Comparison of ENCODE assay signal across 12 mouse cellular contexts in genomic region chr2:173794531-173795510, GRCm38 (mm10). TPM values are rescaled to one million over a fixed set of nuclear protein-coding genes. Genes with fewer than 3 reads are reported as not detected.
DNase-seq lines count a peak whose midpoint lies in the region; ATAC-seq and TF ChIP-seq lines count a peak whose summit lies in the region.
"Had no signal": no experiment of that assay in that cellular context is flagged by ENCODE, and none has a peak within 500 bp of the region (broad histone marks: within the 10 kb centered on the region; RNA-seq: fewer than 3 reads in every experiment).

No protein-coding gene starts in this region.

- peaks cover 57% of the 10 kb centered on the region for H3K4me1 ChIP-seq in hindbrain, embryonic 10.5 days (replicated peaks)
- H3K4me1 ChIP-seq in hindbrain, embryonic 12.5 days, result peaks cover 48% of the 10 kb centered on the region
- peaks cover 7% of the 10 kb centered on the region; the same call in 1 of the 2 replicates for H3K4me1 ChIP-seq in kidney, adult 2 months (ENCODE audit: control insufficient read depth, insufficient read depth, low read length)
- H3K4me1 ChIP-seq in limb, embryonic 11.5 days (ENCODE audit: control insufficient read depth, insufficient read depth, low read length), result peaks cover 32% of the 10 kb centered on the region
- H3K4me1 ChIP-seq: liver, embryonic 15.5 days had no signal

- no peaks in the 10 kb centered on the region for H3K27me3 ChIP-seq in hindbrain, embryonic 10.5 days (ENCODE audit: insufficient read depth, poor library complexity, severe bottlenecking)
- H3K27me3 ChIP-seq in hindbrain, embryonic 12.5 days, result no peaks in the 10 kb centered on the region
- no peaks in the 10 kb centered on the region for H3K27me3 ChIP-seq in kidney, adult 2 months (replicated peaks; ENCODE audit: control insufficient read depth, insufficient read depth, low read length)
- H3K27me3 ChIP-seq in limb, embryonic 11.5 days (ENCODE audit: control insufficient read depth, insufficient read depth, low read length), result no peaks in the 10 kb centered on the region
- H3K27me3 ChIP-seq: liver, embryonic 15.5 days had no signal

- H3K4me2 ChIP-seq in hindbrain, embryonic 12.5 days (replicated peaks), result no peak overlapping the region
- no peak overlapping the region for H3K4me2 ChIP-seq in limb, embryonic 11.5 days (ENCODE audit: low read depth, severe bottlenecking)
- H3K4me2 ChIP-seq: liver, embryonic 15.5 days had no signal

- no peak for TF ChIP-seq POLR2A in kidney, adult 2 months (IDR thresholded peaks at IDR 0.05; ENCODE audit: low read depth, low read length)

- intact Hi-C loops in left cerebral cortex, postnatal 14 days (cut with DNase I), result no loop called here

- ATAC-seq in hindbrain, embryonic 12.5 days (ENCODE audit: low FRiP score), result no peak
- ATAC-seq in CD4-positive, CD25-positive, alpha-beta regulatory T cell, adult 4 months, result peak; percentile 77
- no peak for ATAC-seq in limb, embryonic 11.5 days (ENCODE audit: insufficient number of reproducible peaks, low FRiP score, low TSS enrichment, low read depth)
- ATAC-seq: midbrain, embryonic 16.5 days had no signal

- H3K4me3 ChIP-seq in hindbrain, embryonic 10.5 days, result no peak overlapping the region
- H3K4me3 ChIP-seq in hindbrain, embryonic 12.5 days, result no peak overlapping the region
- H3K4me3 ChIP-seq in kidney, adult 2 months (ENCODE audit: insufficient read depth, low read depth, low read length), result no peak overlapping the region
- H3K4me3 ChIP-seq in limb, embryonic 11.5 days (ENCODE audit: low read depth, low read length), result no peak overlapping the region
- H3K4me3 ChIP-seq: liver, embryonic 15.5 days had no signal

- H3K9ac ChIP-seq in hindbrain, embryonic 12.5 days, result no peak overlapping the region
- H3K9ac ChIP-seq in limb, embryonic 11.5 days (ENCODE audit: low read length), result no peak overlapping the region
- H3K9ac ChIP-seq: liver, embryonic 15.5 days had no signal

- H3K9me3 ChIP-seq in hindbrain, embryonic 10.5 days, result no peaks in the 10 kb centered on the region
- no peaks in the 10 kb centered on the region for H3K9me3 ChIP-seq in hindbrain, embryonic 12.5 days (replicated peaks)
- no peaks in the 10 kb centered on the region for H3K9me3 ChIP-seq in limb, embryonic 11.5 days (ENCODE audit: control insufficient read depth, low read length)
- H3K9me3 ChIP-seq: liver, embryonic 15.5 days had no signal

- no peaks in the 10 kb centered on the region for H3K36me3 ChIP-seq in hindbrain, embryonic 10.5 days
- no peaks in the 10 kb centered on the region for H3K36me3 ChIP-seq in hindbrain, embryonic 12.5 days
- H3K36me3 ChIP-seq in kidney, adult 2 months (ENCODE audit: control insufficient read depth, insufficient read depth, low read length), result no peaks in the 10 kb centered on the region
- no peaks in the 10 kb centered on the region for H3K36me3 ChIP-seq in limb, embryonic 11.5 days (ENCODE audit: control insufficient read depth, insufficient read depth, low read length)
- H3K36me3 ChIP-seq: liver, embryonic 15.5 days had no signal

- WGBS in hindbrain, embryonic 10.5 days, result 87% methylated on average over 21 of the region's 21 CpGs
- WGBS in hindbrain, embryonic 12.5 days, result 85% methylated on average over 21 of the region's 21 CpGs
- 64% methylated on average over 21 of the region's 21 CpGs for WGBS in kidney, adult 2 months
- 54% methylated on average over 21 of the region's 21 CpGs for WGBS in limb, embryonic 11.5 days

- no peak for TF ChIP-seq CTCF in kidney, adult 2 months (conservative IDR thresholded peaks at IDR 0.05; ENCODE audit: insufficient read depth, insufficient read length, low read depth, low read length)

- DNase-seq in hindbrain, embryonic 10.5 days (ENCODE audit: low spot score), result no peak
- DNase-seq in kidney, adult 2 months, result peak; percentile 84
- DNase-seq in limb, embryonic 11.5 days (ENCODE audit: low spot score), result peak; percentile 41
- DNase-seq in left cerebral cortex, adult 18-20 months (ENCODE audit: low spot score in 2 of 2), result no peak
- no peak for DNase-seq in spleen, postnatal 14 days (ENCODE audit: low spot score in 2 of 2)
- DNase-seq in left cerebral cortex, postnatal 14 days (ENCODE audit: low spot score in 2 of 2), result no peak
- DNase-seq: adrenal gland, adult 8-10 months; heart, postnatal 14 days had no signal

- 0 out of 2 replicates have a peak overlapping the region, but pooled peaks have one; percentile 19 for H3K27ac ChIP-seq in hindbrain, embryonic 10.5 days
- no peak overlapping the region for H3K27ac ChIP-seq in hindbrain, embryonic 12.5 days
- H3K27ac ChIP-seq in kidney, adult 2 months (ENCODE audit: insufficient read depth, low read depth, low read length), result peak overlapping the region; percentile 92
- H3K27ac ChIP-seq in limb, embryonic 11.5 days (replicated peaks; ENCODE audit: low read depth, low read length), result no peak overlapping the region
- H3K27ac ChIP-seq: liver, embryonic 15.5 days had no signal

RNA-seq across cellular contexts. Expression of gene Vapb, which starts 57.5 kb away (rescaled TPM):
- 11.7 and 14.9 TPM in 2 replicates for polyA plus RNA-seq in hindbrain, embryonic 10.5 days (2016; fragmentation: Nextera tagmentation; extraction: Ambion mirVana)
- polyA plus RNA-seq in hindbrain, embryonic 12.5 days (2016; fragmentation: Nextera tagmentation; extraction: Ambion mirVana), result 10.7 and 14.2 TPM in 2 replicates
- 1 to 10 TPM; 1.5 to 1.7 TPM for polyA plus RNA-seq in CD4-positive, CD25-positive, alpha-beta regulatory T cell, adult 4 months (2017; shearing (Covaris generic))
- polyA plus RNA-seq in kidney, adult 2 months (2012; rRNA removed), result 18.9 and 21.3 TPM in 2 replicates
- polyA plus RNA-seq in limb, embryonic 11.5 days (2014; fragmentation: Nextera tagmentation; extraction: Ambion mirVana), result 9.8 and 11.0 TPM in 2 replicates
- total RNA-seq in left cerebral cortex, adult 18-20 months (2021), result 100 to 1,000 TPM; 121 to 132 TPM
- 100 to 1,000 TPM; 103 to 124 TPM for total RNA-seq in left cerebral cortex, postnatal 14 days (2021)

Comparison
In these comparisons a context has a peak if more than half of its experiments do, and no peak if none do; other contexts are left out.
1. H3K27ac ChIP-seq: peak in hindbrain, embryonic 10.5 days (single experiment) and kidney, adult 2 months (single experiment); none in hindbrain, embryonic 12.5 days (single experiment) and limb, embryonic 11.5 days (single experiment).
2. DNase-seq: peak in kidney, adult 2 months (single experiment) and limb, embryonic 11.5 days (single experiment); none in hindbrain, embryonic 10.5 days (single experiment), left cerebral cortex, adult 18-20 months (0 of 2), spleen, postnatal 14 days (0 of 2) and left cerebral cortex, postnatal 14 days (0 of 2).